Mouse (Mus musculus) limb, embryonic 15.5 days (tissue): ENCODE measurements around the gene Acot1. TPM values are rescaled to one million over a fixed set of nuclear protein-coding genes. Genes with fewer than 3 reads are reported as not detected.
"Not testable (repeated sequence)": the region's sequence is repeated elsewhere in the genome, so short reads cannot be mapped to it uniquely, and the experiment has no call there.

Experiments used
- ATAC-seq: fragments of 200-750 bp; cut with Nextera tagmentation; 2 replicates; pipeline ENCODE4 v1.8.0; 2017; ENCODE audit warnings: low read depth, moderate TSS enrichment; ENCODE audit not compliant: insufficient number of reproducible peaks, low FRiP score, low TSS enrichment
- H3K27ac ChIP-seq: fragments of 300-500 bp; sonication (generic); 2 replicates; pipeline ENCODE4 v1.5.1; 2015; ENCODE audit warnings: moderate library complexity, mild to moderate bottlenecking, inconsistent platforms
- H3K27me3 ChIP-seq: fragments of 300-500 bp; sonication (generic); 2 replicates; pipeline ENCODE4 v1.6.1; 2015; ENCODE audit warnings: inconsistent platforms
- H3K36me3 ChIP-seq: fragments of 300-500 bp; sonication (generic); 2 replicates; pipeline ENCODE4 v1.6.1; 2015; ENCODE audit warnings: inconsistent platforms
- H3K4me1 ChIP-seq: fragments of 300-500 bp; sonication (generic); 2 replicates; pipeline ENCODE4 v1.6.1; 2015; ENCODE audit warnings: inconsistent platforms
- H3K4me2 ChIP-seq: fragments of 300-500 bp; sonication (generic); 2 replicates; pipeline ENCODE4 v1.6.1; 2015; ENCODE audit warnings: mild to moderate bottlenecking, inconsistent platforms
- H3K4me3 ChIP-seq: fragments of 300-500 bp; sonication (generic); 2 replicates; pipeline ENCODE4 v1.5.1; 2015; ENCODE audit warnings: mild to moderate bottlenecking, inconsistent platforms
- H3K9ac ChIP-seq: fragments of 300-500 bp; sonication (generic); 2 replicates; pipeline ENCODE4 v1.6.1; 2015; ENCODE audit warnings: inconsistent platforms
- H3K9me3 ChIP-seq: fragments of 300-500 bp; sonication (generic); 2 replicates; pipeline ENCODE4 v1.6.1; 2016; ENCODE audit warnings: inconsistent platforms
- WGBS: fragments of 180-500 bp; shearing (Covaris S2); methylation state at CpG from one replicate; pipeline ENCODE4 v1.1.7; 2015; 5-methylcytosine and 5-hydroxymethylcytosine counted together
- polyA plus RNA-seq: library from polyadenylated mRNA; unstranded; fragments of >200 nt; fragmentation: Nextera tagmentation; extraction: Ambion mirVana; gene quantifications from 2 replicates; pipeline ENCODE4 v1.2.1, GENCODE M21; 2015

The Acot1 gene
- polyA plus RNA-seq, 1 experiment from 2014 or later = 58.3 TPM

- 95% methylated on average over 1 of the region's 1 CpGs for WGBS
- Histone ChIP-seq H3K36me3 (no peaks in the 10 kb centered on the region), H3K27ac (no peak overlapping the region), H3K27me3 (no peaks in the 10 kb centered on the region), H3K9me3 (no peaks in the 10 kb centered on the region; the same call in 1 of the 2 replicates), H3K4me2 (no peak overlapping the region), H3K4me3 (no peak overlapping the region), H3K4me1 (no peaks in the 10 kb centered on the region), H3K9ac (no peak overlapping the region)
- no peak for ATAC-seq
These were observed 37.6 kb downstream of the Acot1 start for GRCm38 (mm10) chr12:84046906-84047305.

GRCm38 (mm10) chr12:84050744-84051143, 41.5 kb downstream of the Acot1 start:
- peaks cover 16% of the 10 kb centered on the region for H3K27me3 ChIP-seq
- not testable (repeated sequence) for H3K4me1 ChIP-seq, H3K4me3 ChIP-seq, H3K27ac ChIP-seq, ATAC-seq, H3K9me3 ChIP-seq, H3K4me2 ChIP-seq, H3K36me3 ChIP-seq, H3K9ac ChIP-seq
- WGBS = 80% methylated on average over 5 of the region's 5 CpGs

DNA sequence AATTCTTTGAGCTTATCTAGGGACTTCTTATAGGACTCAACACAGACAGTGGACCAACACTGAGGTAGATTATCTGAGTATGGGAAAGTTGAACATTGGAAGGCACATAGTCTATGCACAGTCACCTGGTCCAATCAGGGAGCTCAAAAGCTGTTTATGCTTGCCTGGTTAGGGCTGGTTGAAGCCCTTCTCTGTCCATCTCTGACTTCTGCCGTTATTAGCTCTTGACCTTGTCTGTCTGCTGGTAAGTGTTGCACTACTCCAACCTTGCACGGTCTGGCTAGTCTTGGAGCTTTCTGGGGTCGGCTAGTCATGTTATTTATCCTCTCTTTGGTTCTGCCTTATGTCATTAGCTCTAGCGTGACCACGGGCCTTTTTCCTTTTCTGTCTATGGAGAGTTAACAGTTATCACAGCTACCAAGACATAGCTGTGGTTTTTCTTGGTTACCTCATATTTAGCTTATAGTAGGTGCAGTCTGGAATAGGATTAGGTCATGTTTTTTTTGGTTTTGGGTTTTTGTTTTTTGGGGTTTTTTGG, 42.7 kb downstream of the Acot1 start, which contains the start of gene Acot3:
TSS of gene Acot3 (plus strand) at position 208 of the 538 bp plus-strand sequence.
- Histone ChIP-seq H3K36me3 (no peaks in the 10 kb centered on the region), H3K9ac (no peak within 1 kb of the TSS), H3K9me3 (no peaks in the 10 kb centered on the region; the same call in 1 of the 2 replicates), H3K27me3 (peaks cover 16% of the 10 kb centered on the region), H3K4me3 (peak within 1 kb of the TSS; percentile 43; the same call in 1 of the 2 replicates), H3K4me1 (peaks cover 6% of the 10 kb centered on the region), H3K4me2 (no peak within 1 kb of the TSS), H3K27ac (no peak within 1 kb of the TSS)
- WGBS = 77% methylated on average over 5 of the region's 5 CpGs
- no peak for ATAC-seq

DNA sequence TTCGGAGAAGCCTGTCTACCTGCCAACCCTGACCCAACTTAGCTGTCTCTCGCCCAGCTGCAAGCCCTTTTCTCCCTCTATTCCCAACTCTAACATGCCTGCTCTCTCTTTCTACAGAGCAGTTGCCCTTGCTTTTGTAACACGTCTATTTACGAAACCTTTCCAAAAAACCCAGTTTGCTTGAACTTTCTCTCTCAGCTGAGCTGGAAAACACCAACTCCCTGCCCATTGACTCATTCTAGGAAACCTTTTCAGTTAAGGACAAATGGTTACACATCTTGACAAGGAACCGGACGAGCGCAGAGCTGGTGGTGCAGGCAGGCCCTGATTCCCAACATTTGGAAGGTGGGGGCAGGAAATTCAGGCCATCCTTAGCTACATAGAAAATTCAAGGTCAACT, 43.3 kb downstream of the Acot1 start:
- ATAC-seq = no peak
- Histone ChIP-seq H3K9ac (no peak overlapping the region), H3K27ac (no peak overlapping the region), H3K4me1 (peaks cover 6% of the 10 kb centered on the region), H3K4me3 (0 out of 2 replicates have a peak overlapping the region, but pooled peaks have one; percentile 43), H3K4me2 (no peak overlapping the region), H3K9me3 (no peaks in the 10 kb centered on the region; the same call in 1 of the 2 replicates), H3K27me3 (peaks cover 16% of the 10 kb centered on the region), H3K36me3 (no peaks in the 10 kb centered on the region)
- 90% methylated on average over 7 of the region's 7 CpGs for WGBS

DNA sequence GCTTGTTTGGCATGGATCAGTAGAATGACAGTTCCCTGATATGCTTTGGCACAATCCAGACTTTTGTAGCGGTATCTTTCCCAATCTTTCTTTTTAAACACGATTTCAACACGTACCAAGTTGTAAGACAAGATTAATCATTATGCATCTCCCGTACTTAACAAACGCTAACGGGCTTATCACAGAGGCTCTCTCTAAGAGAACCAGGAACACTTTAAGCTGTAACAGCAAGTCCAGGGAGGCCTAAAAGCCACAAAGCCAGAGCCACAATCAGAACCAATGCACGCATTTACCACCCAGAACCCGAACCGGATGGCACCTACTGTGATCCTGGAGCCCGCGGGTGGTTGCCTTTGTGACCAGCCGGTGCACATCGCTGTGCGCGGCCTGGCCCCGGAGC, 43.9 kb downstream of the Acot1 start:
- Histone ChIP-seq H3K27me3 (peaks cover 16% of the 10 kb centered on the region), H3K9me3 (no peaks in the 10 kb centered on the region; the same call in 1 of the 2 replicates), H3K4me2 (peak overlapping the region; percentile 84), H3K4me3 (peak overlapping the region; percentile 43), H3K27ac (no peak overlapping the region), H3K4me1 (peaks cover 6% of the 10 kb centered on the region), H3K9ac (no peak overlapping the region), H3K36me3 (no peaks in the 10 kb centered on the region)
- WGBS = 12% methylated on average over 16 of the region's 16 CpGs
- no peak for ATAC-seq

DNA sequence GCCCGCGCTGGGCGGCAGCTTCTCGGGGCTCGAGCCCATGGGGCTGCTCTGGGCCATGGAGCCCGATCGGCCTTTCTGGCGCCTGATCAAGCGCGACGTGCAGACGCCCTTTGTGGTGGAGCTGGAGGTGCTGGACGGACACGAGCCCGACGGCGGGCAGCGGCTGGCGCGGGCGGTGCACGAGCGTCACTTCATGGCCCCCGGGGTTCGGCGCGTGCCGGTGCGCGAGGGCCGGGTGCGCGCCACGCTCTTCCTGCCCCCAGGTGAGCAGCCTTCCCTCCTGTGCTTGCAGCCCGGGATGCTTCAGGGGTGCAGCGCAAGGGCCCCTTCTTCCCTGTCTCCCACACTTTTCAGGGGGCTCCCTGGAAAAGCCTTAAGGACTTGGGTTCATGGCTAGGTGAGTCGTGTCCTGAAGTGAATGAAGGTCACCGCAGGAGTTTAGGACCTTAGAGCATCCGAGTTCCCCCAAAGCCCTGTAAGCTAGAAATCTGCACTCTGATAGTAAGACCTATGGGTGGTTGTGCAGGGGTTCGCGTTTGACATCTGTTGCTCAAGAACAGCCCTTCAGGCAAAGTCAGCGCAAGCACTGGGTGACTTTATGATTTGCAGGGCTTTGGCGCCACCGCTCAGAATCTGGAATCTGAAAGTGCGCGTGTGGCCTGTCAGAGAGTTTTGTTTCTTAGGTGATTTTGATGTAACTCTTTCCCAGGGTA, 44.5 kb downstream of the Acot1 start:
- Histone ChIP-seq H3K27ac (no peak overlapping the region), H3K36me3 (no peaks in the 10 kb centered on the region), H3K4me1 (peaks cover 6% of the 10 kb centered on the region), H3K9ac (peak overlapping the region; percentile 35; the same call in 1 of the 2 replicates), H3K4me3 (peak overlapping the region; percentile 43), H3K9me3 (no peaks in the 10 kb centered on the region), H3K27me3 (peaks cover 16% of the 10 kb centered on the region), H3K4me2 (peak overlapping the region; percentile 84)
- WGBS = 2% methylated on average over 41 of the region's 46 CpGs
- no peak for ATAC-seq

DNA sequence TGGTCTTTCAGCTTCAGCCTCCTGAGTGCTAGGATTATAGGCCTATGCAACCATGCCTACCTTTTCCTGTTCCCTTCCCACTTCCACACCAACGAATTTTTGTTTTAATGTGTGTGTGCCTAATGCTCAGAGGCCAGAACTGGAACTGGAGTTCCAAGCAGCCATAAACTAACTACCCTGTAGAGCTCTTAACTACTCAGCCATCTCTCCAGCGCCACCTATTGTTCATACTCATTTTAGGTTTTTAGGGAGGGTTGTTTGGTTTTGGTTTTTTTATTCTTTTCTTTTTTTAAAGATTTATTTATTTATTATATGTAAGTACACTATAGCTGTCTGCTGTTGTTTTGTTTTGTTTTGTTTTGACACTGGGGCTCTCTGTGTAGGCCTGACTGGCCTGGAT, 51.7 kb downstream of the Acot1 start:
- no peak for ATAC-seq
- H3K9ac ChIP-seq = no peak overlapping the region
- no peak overlapping the region for H3K4me2 ChIP-seq
- H3K4me1 ChIP-seq = no peaks in the 10 kb centered on the region
- H3K27ac ChIP-seq = no peak overlapping the region
- H3K36me3 ChIP-seq = no peaks in the 10 kb centered on the region
- no peaks in the 10 kb centered on the region for H3K9me3 ChIP-seq
- no peak overlapping the region for H3K4me3 ChIP-seq
- no peaks in the 10 kb centered on the region for H3K27me3 ChIP-seq
- 42% methylated on average over 2 of the region's 2 CpGs for WGBS

DNA sequence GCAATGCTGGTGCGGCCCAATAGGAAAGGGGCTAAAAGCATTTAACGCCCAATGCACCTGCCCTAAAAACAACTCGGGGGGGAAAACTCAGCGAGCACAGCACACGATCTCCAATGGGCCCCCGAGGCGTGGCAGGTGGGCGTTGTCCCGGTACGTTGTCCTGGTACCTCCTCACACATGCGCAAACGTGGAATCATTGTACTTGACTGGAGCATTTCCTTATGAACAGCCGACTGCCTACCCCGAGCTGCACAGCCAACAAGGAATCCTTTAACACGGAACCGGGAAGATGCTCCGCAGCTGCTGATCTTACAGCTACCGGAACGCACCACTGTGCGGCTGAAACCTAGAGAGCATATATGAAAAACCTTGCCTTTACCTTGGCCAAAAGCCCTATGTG, 53.0 kb downstream of the Acot1 start:
- 92% methylated on average over 20 of the region's 20 CpGs for WGBS
- H3K36me3 ChIP-seq = no peaks in the 10 kb centered on the region
- ATAC-seq = no peak

DNA sequence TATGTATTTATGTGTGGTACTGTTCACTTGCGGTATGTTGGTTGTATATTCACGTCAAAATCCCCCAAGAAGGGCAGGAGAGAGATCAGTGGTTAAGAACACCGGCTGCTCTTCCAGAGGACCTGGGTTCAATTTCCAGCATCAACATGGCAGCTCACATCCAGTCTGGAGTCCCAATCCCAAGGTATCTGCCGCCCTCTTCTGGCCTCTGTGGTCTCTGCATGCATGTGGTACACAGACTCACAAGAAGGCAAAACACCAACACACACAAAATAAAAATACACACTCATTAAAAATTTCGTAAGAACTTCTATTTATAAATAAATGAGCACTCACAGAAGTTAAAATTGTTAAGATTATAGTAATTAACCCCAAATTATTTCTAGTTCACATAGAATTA, 53.9 kb downstream of the Acot1 start:
- 66% methylated on average over 5 of the region's 5 CpGs for WGBS

More for the DNA sequence above, 53.0 kb downstream of the Acot1 start:
- Histone ChIP-seq H3K9ac (no peak overlapping the region), H3K27me3 (peaks cover 4% of the 10 kb centered on the region; the same call in 1 of the 2 replicates), H3K9me3 (no peaks in the 10 kb centered on the region), H3K4me1 (no peaks in the 10 kb centered on the region), H3K27ac (no peak overlapping the region), H3K4me3 (no peak overlapping the region), H3K4me2 (no peak overlapping the region)

DNA sequence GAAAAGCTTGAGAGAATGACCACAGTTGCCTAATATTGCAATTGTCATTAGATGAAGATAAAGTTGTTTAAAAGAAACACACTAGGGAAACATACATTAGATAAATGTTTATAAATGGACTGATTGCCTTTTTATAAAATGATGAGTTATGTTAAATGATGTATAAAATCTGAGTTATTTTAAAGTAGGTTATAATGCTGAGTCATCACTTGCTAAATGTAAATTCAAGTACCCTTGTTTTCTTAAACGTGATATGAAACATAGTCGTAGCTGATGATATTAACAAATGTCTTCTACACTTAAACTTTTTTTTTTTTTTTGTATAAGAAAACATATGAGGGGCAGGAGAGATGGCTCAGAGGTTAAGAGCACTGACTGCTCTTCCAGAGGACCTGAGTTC, 54.5 kb downstream of the Acot1 start:
- H3K36me3 ChIP-seq = no peaks in the 10 kb centered on the region
- no peaks in the 10 kb centered on the region for H3K9me3 ChIP-seq
- H3K4me1 ChIP-seq = no peaks in the 10 kb centered on the region
- H3K4me3 ChIP-seq = no peak overlapping the region
- 73% methylated on average over 2 of the region's 2 CpGs for WGBS
- H3K9ac ChIP-seq = no peak overlapping the region
- no peak for ATAC-seq
- no peak overlapping the region for H3K4me2 ChIP-seq
- H3K27me3 ChIP-seq = peaks cover 19% of the 10 kb centered on the region
- H3K27ac ChIP-seq = no peak overlapping the region

More for the DNA sequence above, 53.9 kb downstream of the Acot1 start:
- no peaks in the 10 kb centered on the region for H3K4me1 ChIP-seq
- no peak for ATAC-seq
- H3K27ac ChIP-seq = no peak overlapping the region
- no peak overlapping the region for H3K4me2 ChIP-seq
- peaks cover 13% of the 10 kb centered on the region for H3K27me3 ChIP-seq
- no peak overlapping the region for H3K9ac ChIP-seq
- no peaks in the 10 kb centered on the region for H3K9me3 ChIP-seq
- H3K4me3 ChIP-seq = no peak overlapping the region
- H3K36me3 ChIP-seq = no peaks in the 10 kb centered on the region

DNA sequence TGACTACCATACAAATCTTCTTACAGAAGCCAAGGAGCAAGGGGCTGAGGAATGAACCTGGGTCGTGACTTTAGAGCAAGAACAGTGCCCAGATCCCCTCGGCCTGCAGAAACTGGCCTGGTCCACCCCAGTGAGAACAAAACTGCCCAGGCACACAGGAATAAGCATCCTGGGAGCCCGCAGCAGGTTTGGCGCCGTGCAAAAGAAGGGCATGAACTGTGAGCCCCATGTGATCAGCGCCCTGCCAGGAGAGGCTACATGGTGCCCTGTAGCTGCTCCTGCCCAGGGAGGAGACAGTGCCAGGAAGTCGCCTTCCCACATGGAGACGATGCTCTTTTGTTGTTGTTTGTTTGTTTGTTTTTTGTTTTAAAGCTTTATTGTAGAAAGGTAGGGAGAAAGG, 55.3 kb downstream of the Acot1 start:
- ATAC-seq = no peak
- Histone ChIP-seq H3K9me3 (no peaks in the 10 kb centered on the region), H3K4me3 (no peak overlapping the region), H3K36me3 (no peaks in the 10 kb centered on the region), H3K27me3 (peaks cover 25% of the 10 kb centered on the region), H3K4me1 (peaks cover under 1% of the 10 kb centered on the region; the same call in 1 of the 2 replicates), H3K9ac (no peak overlapping the region), H3K27ac (no peak overlapping the region), H3K4me2 (no peak overlapping the region)
- WGBS = 73% methylated on average over 8 of the region's 8 CpGs

DNA sequence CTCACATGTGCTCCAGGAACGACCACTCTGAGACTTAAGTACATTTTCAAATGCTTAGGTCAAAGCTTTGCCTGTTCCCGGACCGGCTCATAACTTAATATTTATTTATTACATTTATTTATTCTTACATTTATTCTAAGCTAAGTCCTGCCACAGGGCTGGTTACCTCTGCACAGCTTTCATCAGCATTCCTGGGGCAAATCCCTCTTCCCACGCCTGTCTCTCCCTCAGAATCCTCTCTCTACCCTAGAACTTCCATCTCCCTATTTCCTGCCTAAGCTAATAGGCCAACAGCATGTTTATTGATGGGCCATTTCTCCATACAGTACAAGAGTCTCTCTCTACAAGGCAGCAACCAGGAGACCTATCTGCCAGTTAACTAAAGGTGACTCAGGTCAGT, 58.5 kb downstream of the Acot1 start:
- H3K4me3 ChIP-seq = no peak overlapping the region
- no peaks in the 10 kb centered on the region for H3K9me3 ChIP-seq
- no peak overlapping the region for H3K27ac ChIP-seq
- ATAC-seq = no peak
- peaks cover 34% of the 10 kb centered on the region for H3K27me3 ChIP-seq
- no peaks in the 10 kb centered on the region for H3K36me3 ChIP-seq
- no peak overlapping the region for H3K4me2 ChIP-seq
- peaks cover 3% of the 10 kb centered on the region; the same call in 1 of the 2 replicates for H3K4me1 ChIP-seq
- H3K9ac ChIP-seq = no peak overlapping the region
- WGBS = 68% methylated on average over 4 of the region's 4 CpGs
